In genomic region chr6:38949683-38950161, GRCm38 (mm10) we compare ENCODE assay signal across 10 mouse cellular contexts.
DNase-seq lines count a peak whose midpoint lies in the region; ATAC-seq and TF ChIP-seq lines count a peak whose summit lies in the region.
"Had no signal": no experiment of that assay in that cellular context is flagged by ENCODE, and none has a peak within 500 bp of the region (broad histone marks: within the 10 kb centered on the region; RNA-seq: fewer than 3 reads in every experiment).

No protein-coding gene starts in this region.

- H3K4me3 ChIP-seq in bone marrow, adult 2 months (replicated peaks; ENCODE audit: control insufficient read depth, low read depth, low read length), result no peak overlapping the region
- H3K4me3 ChIP-seq in liver, embryonic 13.5 days (replicated peaks), result no peak overlapping the region
- H3K4me3 ChIP-seq in forebrain, embryonic 12.5 days (replicated peaks), result no peak overlapping the region

- peaks cover 8% of the 10 kb centered on the region for H3K4me1 ChIP-seq in bone marrow, adult 2 months (ENCODE audit: control insufficient read depth, insufficient read depth, low read length)
- H3K4me1 ChIP-seq in liver, embryonic 13.5 days (replicated peaks), result peaks cover 29% of the 10 kb centered on the region
- peaks cover 2% of the 10 kb centered on the region; the same call in 1 of the 2 replicates for H3K4me1 ChIP-seq in forebrain, embryonic 12.5 days

- WGBS in bone marrow, adult 2 months, result 11% methylated on average over 5 of the region's 5 CpGs
- WGBS in liver, embryonic 13.5 days (ENCODE audit: insufficient replicate concordance), result 5% methylated on average over 5 of the region's 5 CpGs
- WGBS in forebrain, embryonic 12.5 days, result 78% methylated on average over 5 of the region's 5 CpGs

- no peak overlapping the region for H3K4me2 ChIP-seq in liver, embryonic 13.5 days
- no peak overlapping the region for H3K4me2 ChIP-seq in forebrain, embryonic 12.5 days

- DNase-seq in 3T3-L1 (ENCODE audit: low read depth, low spot score), result peak; percentile 69
- DNase-seq in heart, postnatal 14 days, result peak; percentile 11 to 30
- DNase-seq in liver, embryonic 13.5 days, result peak; percentile 32
- DNase-seq in natural killer cell, adult 2 months (ENCODE audit: low spot score in 2 of 2), result no peak
- no peak for DNase-seq in B cell, adult 2 months
- no peak for DNase-seq in thymus, postnatal 14 days
- DNase-seq: cerebellum, adult 9-10 months; gastrocnemius, postnatal 10 days had no signal

- H3K9ac ChIP-seq in liver, embryonic 13.5 days, result peak overlapping the region; percentile 12; the same call in 1 of the 2 replicates
- H3K9ac ChIP-seq in forebrain, embryonic 12.5 days, result no peak overlapping the region

- peak overlapping the region; percentile 24; the same call in 1 of the 2 replicates for H3K27ac ChIP-seq in bone marrow, adult 2 months (ENCODE audit: control insufficient read depth, insufficient read depth, low read depth, low read length, poor library complexity)
- H3K27ac ChIP-seq in liver, embryonic 13.5 days, result peak overlapping the region; percentile 75
- H3K27ac ChIP-seq in forebrain, embryonic 12.5 days, result no peak overlapping the region

- no peaks in the 10 kb centered on the region for H3K27me3 ChIP-seq in liver, embryonic 13.5 days
- no peaks in the 10 kb centered on the region for H3K27me3 ChIP-seq in forebrain, embryonic 12.5 days

- no peaks in the 10 kb centered on the region for H3K36me3 ChIP-seq in liver, embryonic 13.5 days
- no peaks in the 10 kb centered on the region for H3K36me3 ChIP-seq in forebrain, embryonic 12.5 days (replicated peaks)

- H3K9me3 ChIP-seq in liver, embryonic 13.5 days (replicated peaks), result no peaks in the 10 kb centered on the region
- no peaks in the 10 kb centered on the region for H3K9me3 ChIP-seq in forebrain, embryonic 12.5 days

- TF ChIP-seq CTCF in bone marrow, adult 2 months (IDR thresholded peaks at IDR 0.05; ENCODE audit: control insufficient read depth, insufficient read depth, low read length), result no peak

- ATAC-seq in liver, embryonic 13.5 days (ENCODE audit: low read depth), result peak; percentile 76
- ATAC-seq in forebrain, embryonic 12.5 days (ENCODE audit: low FRiP score), result no peak

- intact Hi-C loops in heart, postnatal 14 days (cut with DNase I), result no loop called here

- TF ChIP-seq POLR2A in bone marrow, adult 2 months (IDR thresholded peaks at IDR 0.05; ENCODE audit: borderline replicate concordance, control insufficient read depth, low read depth, low read length), result no peak

Comparison
In these comparisons a context has a peak if more than half of its experiments do, and no peak if none do; other contexts are left out.
1. DNase-seq: peak in 3T3-L1 (single experiment), heart, postnatal 14 days (2 of 2) and liver, embryonic 13.5 days (single experiment); none in natural killer cell, adult 2 months (0 of 2), B cell, adult 2 months (0 of 2) and thymus, postnatal 14 days (single experiment).